Mouse (Mus musculus): Measurements from ENCODE around the gene Sbno1. TPM values are rescaled to one million over a fixed set of nuclear protein-coding genes. Genes with fewer than 3 reads are reported as not detected.

Sbno1 gene
- polyA plus RNA-seq, 1 experiment from 2014 or later = 85.9 TPM

Small RNAs within 50 kb of the gene (microRNA-seq; reads per million reads assigned to microRNA genes)
- 1.2 reads per million for gene Gm27486

Other genes starting within 250 kb of the Sbno1 start
- gene Pitpnm2, start 176.2 kb downstream of the Sbno1 start, polyA plus RNA-seq (2015; fragmentation: Nextera tagmentation; extraction: Ambion mirVana) = 8.9 and 9.4 TPM in 2 replicates
- gene Mphosph9, start 98.0 kb downstream of the Sbno1 start, polyA plus RNA-seq (2015; fragmentation: Nextera tagmentation; extraction: Ambion mirVana) = 10.7 and 12.6 TPM in 2 replicates
- gene 2810006K23Rik, start 97.9 kb downstream of the Sbno1 start, polyA plus RNA-seq (2015; fragmentation: Nextera tagmentation; extraction: Ambion mirVana) = 13.4 and 14.4 TPM in 2 replicates
- 49.7 and 89.0 TPM in 2 replicates for gene Cdk2ap1, start 62.9 kb downstream of the Sbno1 start, polyA plus RNA-seq (2015; fragmentation: Nextera tagmentation; extraction: Ambion mirVana)
- 29.3 and 30.8 TPM in 2 replicates for gene Kmt5a, start 13.9 kb upstream of the Sbno1 start, polyA plus RNA-seq (2015; fragmentation: Nextera tagmentation; extraction: Ambion mirVana)
- 27.5 and 32.0 TPM in 2 replicates for gene Rilpl2, start 52.4 kb upstream of the Sbno1 start, polyA plus RNA-seq (2015; fragmentation: Nextera tagmentation; extraction: Ambion mirVana)
- 20.7 and 22.2 TPM in 2 replicates for gene Snrnp35, start 57.1 kb upstream of the Sbno1 start, polyA plus RNA-seq (2015; fragmentation: Nextera tagmentation; extraction: Ambion mirVana)
- gene Rilpl1, start 105.4 kb upstream of the Sbno1 start, polyA plus RNA-seq (2015; fragmentation: Nextera tagmentation; extraction: Ambion mirVana) = 14.3 and 14.6 TPM in 2 replicates
- 336 and 384 TPM in 2 replicates for gene Tmed2, start 114.7 kb upstream of the Sbno1 start, polyA plus RNA-seq (2015; fragmentation: Nextera tagmentation; extraction: Ambion mirVana)
- 24.9 and 28.1 TPM in 2 replicates for gene Ddx55, start 126.9 kb upstream of the Sbno1 start, polyA plus RNA-seq (2015; fragmentation: Nextera tagmentation; extraction: Ambion mirVana)
- gene Eif2b1, start 153.1 kb upstream of the Sbno1 start, polyA plus RNA-seq (2015; fragmentation: Nextera tagmentation; extraction: Ambion mirVana) = 58.1 and 65.3 TPM in 2 replicates
- gene Gtf2h3, start 153.1 kb upstream of the Sbno1 start, polyA plus RNA-seq (2015; fragmentation: Nextera tagmentation; extraction: Ambion mirVana) = 39.5 and 46.0 TPM in 2 replicates
- gene Atp6v0a2, start 202.6 kb upstream of the Sbno1 start, polyA plus RNA-seq (2015; fragmentation: Nextera tagmentation; extraction: Ambion mirVana) = 38.8 and 40.4 TPM in 2 replicates

Data from neural tube, embryonic 15.5 days (tissue).